Mouse (Mus musculus) layer of hippocampus, postnatal 10 days (tissue): Measurements from ENCODE around the gene Epha1. TPM values are rescaled to one million over a fixed set of nuclear protein-coding genes. Genes with fewer than 3 reads are reported as not detected.

Experiments used
- DNase-seq, 2 experiments: peaks; one replicate each; pipeline ENCODE4 v3.0.0; 2021; ENCODE audit warnings: low spot score in 2 of 2
- total RNA-seq, 2 experiments: library from RNA; stranded (reverse); gene quantifications; 2 replicates each; pipeline ENCODE4 v1.2.3; 2021

Gene Epha1
- total RNA-seq, 2 experiments from 2014 or later, result 0.39 TPM; not detected in 1

- no peak for DNase-seq
Observed at GRCm38 (mm10) chr6:42373669-42374430, 782 bp upstream of the Epha1 start.

- no peak for DNase-seq
Observed at GRCm38 (mm10) chr6:42372421-42372815, 650 bp downstream of the Epha1 start.

DNA sequence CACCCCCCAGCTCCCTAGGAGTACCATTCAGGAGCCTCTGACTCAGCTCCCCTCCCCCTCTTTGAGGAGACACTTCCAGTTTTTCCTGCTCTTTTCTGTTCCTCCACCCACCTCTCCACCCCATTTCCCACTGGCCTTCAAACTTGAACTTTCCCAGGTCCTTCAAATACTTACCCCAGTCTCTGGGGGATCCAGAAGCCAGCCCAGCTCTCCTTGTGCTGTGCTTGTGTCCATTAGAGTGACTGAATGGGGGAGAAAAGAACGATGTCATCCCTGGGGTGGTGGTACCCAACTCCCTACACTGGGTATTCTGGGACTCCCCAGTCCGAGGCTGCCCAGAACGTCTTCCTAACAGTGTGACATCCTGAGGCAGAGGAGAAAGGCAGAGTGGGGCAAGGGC lies 1.1 kb downstream of the Epha1 start:
- no peak for DNase-seq

GRCm38 (mm10) chr6:42370630-42371363 lies 2.3 kb downstream of the Epha1 start:
- DNase-seq, result no peak

- no peak for DNase-seq
Observed at GRCm38 (mm10) chr6:42369870-42370269, 3.2 kb downstream of the Epha1 start.

GRCm38 (mm10) chr6:42365215-42365614 lies 7.9 kb downstream of the Epha1 start:
- no peak for DNase-seq

- DNase-seq, result no peak
Observed at GRCm38 (mm10) chr6:42364607-42365006, 8.5 kb downstream of the Epha1 start.

GRCm38 (mm10) chr6:42364066-42364465 lies 9.0 kb downstream of the Epha1 start:
- DNase-seq, result no peak

GRCm38 (mm10) chr6:42362974-42363373 lies 10.1 kb downstream of the Epha1 start:
- DNase-seq, result no peak

GRCm38 (mm10) chr6:42362497-42362896 lies 10.6 kb downstream of the Epha1 start:
- no peak for DNase-seq

DNA sequence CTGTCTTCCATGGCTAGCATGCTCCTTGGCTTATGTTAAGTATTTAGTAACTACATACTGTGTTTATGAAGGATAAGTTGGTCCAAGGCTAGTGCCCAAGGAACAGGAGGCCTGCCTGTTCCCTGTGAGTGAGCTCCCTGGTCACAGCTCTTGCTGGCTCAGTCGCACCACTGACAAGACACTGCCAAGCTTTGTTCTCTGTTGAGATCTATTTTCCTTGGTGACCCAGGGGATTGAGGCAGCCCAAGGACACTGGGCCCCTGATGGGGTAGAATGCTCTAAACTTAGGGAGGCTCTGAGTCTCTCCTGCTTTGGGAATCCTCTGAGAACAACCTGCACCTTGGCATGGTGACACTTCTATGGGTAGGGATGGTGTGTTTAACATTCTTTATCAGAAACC lies 11.0 kb downstream of the Epha1 start:
- DNase-seq, result no peak

GRCm38 (mm10) chr6:42361041-42361895 lies 11.8 kb downstream of the Epha1 start:
- no peak for DNase-seq

- DNase-seq, result no peak
Observed at GRCm38 (mm10) chr6:42360231-42360840, 12.7 kb downstream of the Epha1 start.

GRCm38 (mm10) chr6:42359364-42360147 lies 13.5 kb downstream of the Epha1 start:
- no peak for DNase-seq

GRCm38 (mm10) chr6:42358901-42359300 lies 14.2 kb downstream of the Epha1 start:
- DNase-seq, result no peak

- no peak for DNase-seq
Observed at GRCm38 (mm10) chr6:42357901-42358300, 15.2 kb downstream of the Epha1 start.

DNA sequence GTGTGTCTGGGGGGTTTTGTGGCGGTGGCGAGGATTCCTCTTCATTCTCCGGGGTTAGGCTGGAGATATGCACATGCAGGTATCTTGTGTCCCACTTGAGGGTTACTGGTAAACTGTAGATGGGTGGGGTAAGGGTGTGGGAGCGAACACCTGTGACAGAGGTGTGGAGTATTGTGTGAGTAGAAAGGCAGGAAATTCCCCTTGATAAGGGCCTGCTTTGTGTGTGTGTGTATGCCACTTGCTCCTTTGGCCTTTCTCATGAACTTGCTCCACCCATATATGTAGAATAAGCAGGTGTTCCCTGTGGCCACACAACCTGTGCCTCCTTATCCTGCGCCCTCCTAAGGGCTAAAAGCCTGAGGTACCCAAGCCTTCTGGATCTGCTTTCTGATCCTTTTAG lies 16.2 kb downstream of the Epha1 start:
- DNase-seq, result no peak

DNA sequence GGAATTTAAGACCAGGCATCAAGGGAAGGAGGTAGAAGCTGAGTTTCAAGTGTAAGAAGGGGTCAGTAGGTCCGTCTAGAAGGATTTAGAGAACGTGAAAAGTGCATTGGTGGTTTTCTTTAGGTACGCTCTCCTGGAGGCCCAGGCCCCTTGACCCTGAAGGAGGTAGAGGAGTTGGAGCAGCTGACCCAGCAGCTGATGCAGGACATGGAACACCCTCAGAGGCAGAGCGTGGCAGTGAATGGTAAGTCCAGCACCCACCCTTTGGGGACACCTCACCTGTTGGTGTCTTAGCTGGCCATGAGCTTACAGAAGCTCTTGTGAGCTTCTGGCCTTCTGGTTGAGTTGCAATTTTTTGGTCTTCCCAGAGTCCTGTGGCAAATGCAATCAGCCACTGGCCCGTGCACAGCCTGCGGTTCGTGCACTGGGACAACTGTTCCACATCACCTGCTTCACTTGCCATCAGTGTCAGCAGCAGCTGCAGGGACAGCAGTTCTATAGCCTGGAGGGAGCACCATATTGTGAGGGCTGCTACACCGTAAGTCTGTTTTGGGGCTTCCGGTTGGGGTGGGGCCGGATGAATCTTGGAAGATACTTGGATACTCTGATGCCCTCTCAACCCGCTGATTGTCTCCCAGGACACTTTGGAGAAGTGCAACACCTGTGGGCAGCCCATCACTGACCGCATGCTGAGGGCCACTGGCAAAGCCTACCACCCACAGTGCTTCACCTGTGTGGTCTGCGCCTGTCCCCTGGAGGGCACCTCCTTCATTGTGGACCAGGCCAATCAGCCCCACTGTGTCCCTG lies 17.1 kb downstream of the Epha1 start:
- DNase-seq, result no peak

GRCm38 (mm10) chr6:42355366-42355765 lies 17.7 kb downstream of the Epha1 start:
- DNase-seq, result no peak
